Mouse (Mus musculus): ENCODE data around the gene Map10. TPM values are rescaled to one million over a fixed set of nuclear protein-coding genes. Genes with fewer than 3 reads are reported as not detected.

Gene Map10
- polyA plus RNA-seq, 1 experiment = 5.0 TPM

DNA sequence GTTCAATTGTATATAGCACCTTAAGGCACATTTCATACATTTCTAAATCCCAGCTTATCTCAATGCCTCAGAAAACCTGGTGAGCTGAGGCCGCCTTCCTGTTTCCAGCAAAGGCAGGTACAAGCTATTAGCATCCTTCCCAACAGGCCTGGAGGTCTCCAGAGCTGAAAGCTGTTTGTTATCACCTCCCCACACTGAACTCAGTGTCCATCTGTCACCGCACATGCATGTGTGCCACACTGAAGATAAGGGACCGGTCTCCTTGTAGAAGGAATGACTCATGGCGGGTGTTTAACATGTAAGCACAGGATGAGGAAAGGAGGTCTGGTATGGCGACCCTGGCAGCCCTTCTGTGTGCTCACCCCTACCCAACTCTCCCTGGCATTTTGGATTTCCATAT, 41.9 kb downstream of the Map10 start:
- no peak overlapping the region for H3K4me3 ChIP-seq (ENCODE audit: low read depth, low read length)
- no peak overlapping the region for H3K9ac ChIP-seq (ENCODE audit: low read depth, poor library complexity, severe bottlenecking)
- H3K27me3 ChIP-seq (ENCODE audit: control insufficient read depth, insufficient read depth, low read length, poor library complexity, severe bottlenecking) = no peaks in the 10 kb centered on the region
- no peaks in the 10 kb centered on the region for H3K36me3 ChIP-seq (ENCODE audit: control insufficient read depth, insufficient read depth, low read length, poor library complexity, severe bottlenecking)
- no peaks in the 10 kb centered on the region for H3K9me3 ChIP-seq (replicated peaks; ENCODE audit: control insufficient read depth, insufficient read depth, low read length, poor library complexity, severe bottlenecking)
- no peak overlapping the region for H3K27ac ChIP-seq (ENCODE audit: insufficient read depth, low read length)
- H3K4me1 ChIP-seq (ENCODE audit: control insufficient read depth, insufficient read depth, low read length) = no peaks in the 10 kb centered on the region
- TF ChIP-seq POLR2A (IDR thresholded peaks at IDR 0.05; ENCODE audit: insufficient read depth, low read length) = no peak
- no peak for TF ChIP-seq EP300 (IDR thresholded peaks at IDR 0.05; ENCODE audit: insufficient read depth, low read depth, low read length)
- TF ChIP-seq CTCF (IDR thresholded peaks at IDR 0.05; ENCODE audit: low read depth, low read length) = no peak

GRCm38 (mm10) chr8:125716211-125716610, 46.6 kb downstream of the Map10 start:
- Histone ChIP-seq H3K9me3 (replicated peaks; ENCODE audit: control insufficient read depth, insufficient read depth, low read length, poor library complexity, severe bottlenecking) (no peaks in the 10 kb centered on the region), H3K27me3 (ENCODE audit: control insufficient read depth, insufficient read depth, low read length, poor library complexity, severe bottlenecking) (no peaks in the 10 kb centered on the region), H3K4me1 (ENCODE audit: control insufficient read depth, insufficient read depth, low read length) (no peaks in the 10 kb centered on the region), H3K4me3 (ENCODE audit: low read depth, low read length) (no peak overlapping the region), H3K36me3 (ENCODE audit: control insufficient read depth, insufficient read depth, low read length, poor library complexity, severe bottlenecking) (no peaks in the 10 kb centered on the region), H3K27ac (ENCODE audit: insufficient read depth, low read length) (no peak overlapping the region), H3K9ac (ENCODE audit: low read depth, poor library complexity, severe bottlenecking) (no peak overlapping the region)
- TF ChIP-seq EP300 (IDR thresholded peaks at IDR 0.05; ENCODE audit: insufficient read depth, low read depth, low read length) = no peak
- TF ChIP-seq CTCF (IDR thresholded peaks at IDR 0.05; ENCODE audit: low read depth, low read length) = no peak
- TF ChIP-seq POLR2A (IDR thresholded peaks at IDR 0.05; ENCODE audit: insufficient read depth, low read length) = no peak

DNA sequence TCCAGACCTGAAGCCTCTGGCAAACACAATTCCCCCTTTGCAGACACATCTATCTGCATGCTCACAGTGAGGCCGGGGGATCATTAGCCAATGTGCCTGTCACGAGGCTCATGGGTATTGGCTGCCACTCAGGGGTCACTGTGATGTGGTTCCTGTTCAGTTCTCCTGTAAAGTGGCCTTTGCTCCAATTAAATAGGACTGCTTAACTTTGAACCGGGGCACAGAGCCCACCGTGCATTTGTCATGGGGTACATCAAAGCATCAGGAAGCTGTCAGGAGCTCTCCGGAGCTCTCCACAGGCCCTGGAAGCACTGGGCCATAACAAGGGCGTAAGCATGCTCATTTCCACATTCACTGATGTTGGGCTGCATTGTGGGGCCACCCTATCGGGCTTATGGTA, 47.0 kb downstream of the Map10 start:
- Histone ChIP-seq H3K9ac (ENCODE audit: low read depth, poor library complexity, severe bottlenecking) (no peak overlapping the region), H3K9me3 (replicated peaks; ENCODE audit: control insufficient read depth, insufficient read depth, low read length, poor library complexity, severe bottlenecking) (no peaks in the 10 kb centered on the region), H3K27me3 (ENCODE audit: control insufficient read depth, insufficient read depth, low read length, poor library complexity, severe bottlenecking) (no peaks in the 10 kb centered on the region), H3K36me3 (ENCODE audit: control insufficient read depth, insufficient read depth, low read length, poor library complexity, severe bottlenecking) (no peaks in the 10 kb centered on the region), H3K4me1 (ENCODE audit: control insufficient read depth, insufficient read depth, low read length) (no peaks in the 10 kb centered on the region), H3K4me3 (ENCODE audit: low read depth, low read length) (no peak overlapping the region), H3K27ac (ENCODE audit: insufficient read depth, low read length) (no peak overlapping the region)
- TF ChIP-seq CTCF (IDR thresholded peaks at IDR 0.05; ENCODE audit: low read depth, low read length) (no peak), EP300 (IDR thresholded peaks at IDR 0.05; ENCODE audit: insufficient read depth, low read depth, low read length) (no peak), POLR2A (IDR thresholded peaks at IDR 0.05; ENCODE audit: insufficient read depth, low read length) (no peak)

GRCm38 (mm10) chr8:125718914-125719313, 49.3 kb downstream of the Map10 start:
- Histone ChIP-seq H3K9me3 (replicated peaks; ENCODE audit: control insufficient read depth, insufficient read depth, low read length, poor library complexity, severe bottlenecking) (0 out of 2 replicates have a peak, but pooled peaks cover 3% of the 10 kb centered on the region), H3K4me1 (ENCODE audit: control insufficient read depth, insufficient read depth, low read length) (peaks cover 3% of the 10 kb centered on the region), H3K27me3 (ENCODE audit: control insufficient read depth, insufficient read depth, low read length, poor library complexity, severe bottlenecking) (no peaks in the 10 kb centered on the region), H3K27ac (ENCODE audit: insufficient read depth, low read length) (no peak overlapping the region), H3K9ac (ENCODE audit: low read depth, poor library complexity, severe bottlenecking) (no peak overlapping the region), H3K36me3 (ENCODE audit: control insufficient read depth, insufficient read depth, low read length, poor library complexity, severe bottlenecking) (no peaks in the 10 kb centered on the region), H3K4me3 (ENCODE audit: low read depth, low read length) (no peak overlapping the region)
- TF ChIP-seq CTCF (IDR thresholded peaks at IDR 0.05; ENCODE audit: low read depth, low read length) (peak; percentile 67), EP300 (IDR thresholded peaks at IDR 0.05; ENCODE audit: insufficient read depth, low read depth, low read length) (no peak), POLR2A (IDR thresholded peaks at IDR 0.05; ENCODE audit: insufficient read depth, low read length) (no peak)

DNA sequence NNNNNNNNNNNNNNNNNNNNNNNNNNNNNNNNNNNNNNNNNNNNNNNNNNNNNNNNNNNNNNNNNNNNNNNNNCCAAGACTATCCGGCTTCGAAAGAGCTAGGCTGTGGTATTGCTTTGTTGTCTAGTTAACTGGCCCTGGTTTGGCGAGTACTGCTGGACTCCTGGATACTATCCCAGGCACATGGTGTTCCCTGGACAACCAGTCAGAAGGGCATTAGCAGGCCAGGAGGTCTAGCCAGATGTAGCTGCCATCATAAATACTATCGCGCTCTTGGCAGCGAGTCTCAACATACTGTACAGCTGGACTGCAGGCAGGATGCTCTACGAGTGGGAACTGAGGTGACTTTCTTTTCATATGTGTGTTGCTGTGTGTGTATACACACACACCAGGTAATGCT, 53.1 kb downstream of the Map10 start:
- TF ChIP-seq EP300 (IDR thresholded peaks at IDR 0.05; ENCODE audit: insufficient read depth, low read depth, low read length) (no peak), CTCF (IDR thresholded peaks at IDR 0.05; ENCODE audit: low read depth, low read length) (no peak), POLR2A (IDR thresholded peaks at IDR 0.05; ENCODE audit: insufficient read depth, low read length) (no peak)
- Histone ChIP-seq H3K4me1 (ENCODE audit: control insufficient read depth, insufficient read depth, low read length) (peaks cover 5% of the 10 kb centered on the region), H3K9me3 (replicated peaks; ENCODE audit: control insufficient read depth, insufficient read depth, low read length, poor library complexity, severe bottlenecking) (0 out of 2 replicates have a peak, but pooled peaks cover 3% of the 10 kb centered on the region), H3K36me3 (ENCODE audit: control insufficient read depth, insufficient read depth, low read length, poor library complexity, severe bottlenecking) (no peaks in the 10 kb centered on the region), H3K4me3 (ENCODE audit: low read depth, low read length) (no peak overlapping the region), H3K9ac (ENCODE audit: low read depth, poor library complexity, severe bottlenecking) (no peak overlapping the region), H3K27ac (ENCODE audit: insufficient read depth, low read length) (no peak overlapping the region), H3K27me3 (ENCODE audit: control insufficient read depth, insufficient read depth, low read length, poor library complexity, severe bottlenecking) (no peaks in the 10 kb centered on the region)

Other genes with a start within 250 kb of the Map10 start
- 24.3 and 25.1 TPM in 2 replicates for gene Sipa1l2, start 100.0 kb upstream of the Map10 start, polyA plus RNA-seq (2011; ENCODE audit: insufficient read depth, insufficient read length, low read depth, missing spikeins)
- 14.4 and 15.8 TPM in 2 replicates for gene Ntpcr, start 60.1 kb downstream of the Map10 start, polyA plus RNA-seq (2011; ENCODE audit: insufficient read depth, insufficient read length, low read depth, missing spikeins)
- gene Pcnx2, start 228.5 kb downstream of the Map10 start, polyA plus RNA-seq (2011; ENCODE audit: insufficient read depth, insufficient read length, low read depth, missing spikeins) = 0.45 and 0.68 TPM in 2 replicates
- 0.24 and 0.30 TPM in 2 replicates for gene Map3k21, start 240.6 kb downstream of the Map10 start, polyA plus RNA-seq (2011; ENCODE audit: insufficient read depth, insufficient read length, low read depth, missing spikeins)

All from ES-Bruce4 (cell line).